Mouse (Mus musculus) megakaryocyte progenitor cell, adult 5-6 weeks (primary cell): ENCODE data around the gene Slc24a3. TPM values are rescaled to one million over a fixed set of nuclear protein-coding genes. Genes with fewer than 3 reads are reported as not detected.

Experiments used
- ATAC-seq: replicated peaks from 2 replicates; pipeline ENCODE4 v1.8.0; 2016; ENCODE audit warnings: mild to moderate bottlenecking, moderate TSS enrichment, inconsistent platforms; ENCODE audit not compliant: poor library complexity
- total RNA-seq, 2 experiments: library from RNA; stranded (forward) in 1 of 2; stranded (reverse) in 1 of 2; fragments of 157-497, 149-512 nt in 1 of 2; fragments of 200-1000 nt in 1 of 2; gene quantifications; 2 replicates each; pipeline versions ENCODE4 v1.2.3 to v1.2.4; 2015 to 2017

Slc24a3 gene
- total RNA-seq, 2 experiments from 2014 or later, result 1.4 to 2.1 TPM

DNA sequence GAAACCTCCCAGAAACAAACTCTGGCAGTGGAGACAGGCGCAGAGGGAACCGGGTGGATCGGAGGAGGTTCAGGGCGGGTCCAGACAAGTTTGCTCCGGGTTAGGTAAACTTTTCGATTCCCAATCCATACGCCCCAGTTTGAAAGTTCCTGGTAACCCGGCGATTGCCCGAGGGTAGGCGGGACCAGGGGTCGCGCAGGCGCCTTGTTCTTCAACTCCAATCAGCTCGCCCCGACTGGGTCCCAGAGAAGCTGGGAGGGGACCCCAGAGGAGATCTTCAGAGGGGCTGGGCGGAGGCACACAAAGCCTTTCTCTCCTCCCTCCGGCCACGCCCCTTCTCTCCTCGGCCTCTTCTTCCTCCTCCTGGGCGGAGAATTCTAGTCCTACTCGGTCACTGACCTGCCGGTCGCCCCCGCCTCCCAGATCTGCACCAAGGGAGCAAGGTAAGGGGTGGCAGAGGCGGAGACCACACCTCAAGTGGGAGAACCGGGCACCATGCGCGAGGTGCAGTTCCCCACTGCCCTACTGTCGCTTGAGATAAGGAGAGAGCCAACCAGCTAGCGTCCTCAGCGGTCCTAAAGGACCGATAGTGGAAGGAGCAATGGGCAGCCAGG is 507.7 kb downstream of the Slc24a3 start, which contains the start of gene Rin2:
Gene Rin2, plus strand, starts transcription at position 74 of the 614 bp plus-strand sequence.
- ATAC-seq, result peak; percentile 68

- peak; percentile 5 for ATAC-seq
These were observed 508.4 kb downstream of the Slc24a3 start for GRCm38 (mm10) chr2:145675756-145676543.

GRCm38 (mm10) chr2:145676544-145676925 is 509.0 kb downstream of the Slc24a3 start:
- ATAC-seq, result no peak

DNA sequence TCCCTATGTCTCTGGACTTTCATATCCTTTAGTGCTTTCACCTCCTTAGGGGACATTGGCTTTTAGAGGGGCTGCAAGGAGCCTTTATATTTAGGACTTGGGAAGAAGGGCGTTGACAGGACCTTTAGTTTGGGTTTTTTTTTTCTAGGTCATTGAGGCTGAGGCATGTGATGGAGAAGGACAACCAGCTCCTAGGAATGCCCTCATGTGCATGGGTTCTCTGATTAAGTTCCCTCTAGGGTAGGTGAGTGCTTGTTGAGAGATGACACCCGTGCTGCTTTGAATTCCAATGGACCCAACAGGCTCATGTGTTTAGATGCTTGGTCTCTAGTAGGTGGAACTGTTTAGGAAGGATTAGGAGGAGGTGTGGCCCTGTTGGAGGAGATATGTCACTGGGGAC is 509.4 kb downstream of the Slc24a3 start:
- no peak for ATAC-seq

- ATAC-seq, result no peak
These were observed 512.6 kb downstream of the Slc24a3 start for GRCm38 (mm10) chr2:145680141-145680540.

DNA sequence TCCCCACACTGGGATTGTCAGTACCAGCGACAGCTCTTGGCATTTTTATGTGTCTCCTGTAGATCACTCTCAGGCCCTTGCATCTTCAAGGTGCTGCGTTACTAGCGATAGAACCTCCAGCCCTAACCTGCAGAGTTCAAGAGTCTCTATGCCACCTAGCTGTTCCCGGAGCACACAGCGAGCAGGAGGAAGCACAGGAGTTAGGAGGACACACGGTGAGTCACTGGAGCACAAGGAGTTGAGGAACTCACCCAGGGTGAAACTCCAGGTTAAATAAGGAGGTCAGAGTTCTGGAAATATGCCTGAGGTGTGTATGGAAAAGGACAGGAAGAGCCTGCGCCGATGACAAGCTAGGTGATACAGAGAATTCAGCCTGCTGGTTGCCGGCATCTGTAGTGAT is 513.2 kb downstream of the Slc24a3 start:
- ATAC-seq, result no peak

DNA sequence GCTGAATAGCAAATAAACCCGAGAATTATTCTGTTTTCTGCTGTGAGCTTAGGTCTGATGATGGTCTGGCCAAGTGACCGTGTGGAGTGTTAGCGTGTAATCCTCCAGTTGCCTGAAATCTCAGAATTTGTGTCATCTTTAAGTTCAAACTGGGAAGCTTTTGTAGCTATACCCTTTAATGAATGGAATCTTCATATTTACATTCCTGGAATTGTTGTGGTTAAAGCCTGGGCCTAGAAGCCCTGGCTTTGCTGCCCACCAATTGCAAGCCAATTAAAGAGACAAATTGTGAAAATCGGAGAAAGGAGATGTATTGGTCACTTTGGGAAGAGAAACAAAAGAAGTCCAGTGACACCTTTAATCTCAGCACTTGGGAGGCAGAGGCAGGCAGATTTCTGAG is 514.1 kb downstream of the Slc24a3 start:
- no peak for ATAC-seq

DNA sequence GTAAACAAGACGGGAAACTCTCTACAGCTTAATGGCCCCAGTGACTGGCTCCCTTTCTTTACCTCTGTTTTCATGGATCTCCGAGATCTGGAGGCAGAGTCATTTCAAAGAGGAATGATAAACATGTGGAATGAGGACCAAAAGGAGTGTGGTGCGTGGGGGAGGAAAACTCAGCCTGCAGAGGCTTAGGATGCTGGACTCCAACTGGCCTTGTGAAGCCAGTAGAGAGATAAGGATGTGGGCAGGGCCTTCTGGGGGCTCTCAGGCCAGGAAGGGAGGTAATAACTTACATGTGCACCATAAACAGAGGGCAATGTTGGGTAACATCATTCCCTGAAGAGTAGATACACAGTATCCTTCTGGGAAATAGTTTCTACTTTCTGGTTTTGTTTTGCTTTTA is 515.4 kb downstream of the Slc24a3 start:
- no peak for ATAC-seq

DNA sequence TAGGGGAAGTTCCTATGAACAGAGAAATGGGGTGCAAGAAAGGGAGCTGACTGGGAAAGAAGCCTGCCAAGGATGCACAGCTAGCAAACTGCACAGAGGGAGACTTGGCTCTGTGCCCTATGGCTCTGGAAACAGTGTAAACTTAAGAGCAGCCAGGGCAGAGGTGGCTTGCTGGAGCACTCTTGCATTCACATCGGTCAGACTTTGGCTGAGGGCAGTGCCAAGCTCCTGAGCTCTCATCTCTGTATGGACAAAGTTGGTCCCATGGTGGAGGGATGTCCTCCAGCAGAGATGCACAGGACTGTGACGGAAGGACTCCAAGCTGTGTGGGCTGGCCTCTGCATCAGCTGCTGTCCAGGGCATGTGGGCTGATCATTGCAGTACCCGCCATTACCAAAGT is 516.0 kb downstream of the Slc24a3 start:
- no peak for ATAC-seq

- no peak for ATAC-seq
These were observed 516.6 kb downstream of the Slc24a3 start for GRCm38 (mm10) chr2:145684151-145684550.

DNA sequence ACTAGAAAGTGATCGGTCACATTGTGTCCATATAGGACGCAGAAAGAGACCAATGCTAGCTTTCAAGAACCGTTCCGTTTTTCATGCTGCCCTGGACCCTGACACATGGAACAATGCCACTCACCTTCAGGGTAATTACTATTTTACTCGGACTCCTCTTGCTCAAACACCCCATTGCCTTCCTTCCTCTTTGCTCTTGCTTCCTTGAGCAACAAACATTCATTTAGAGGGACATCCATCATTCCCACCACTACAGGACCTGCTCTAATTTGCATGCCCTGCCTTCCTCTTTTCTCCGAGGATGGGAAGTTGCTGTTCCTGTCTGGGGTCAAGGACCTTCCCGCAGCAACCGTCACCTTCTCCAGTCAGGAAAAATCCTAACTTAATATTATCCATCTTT is 517.3 kb downstream of the Slc24a3 start:
- peak; percentile 91 for ATAC-seq

DNA sequence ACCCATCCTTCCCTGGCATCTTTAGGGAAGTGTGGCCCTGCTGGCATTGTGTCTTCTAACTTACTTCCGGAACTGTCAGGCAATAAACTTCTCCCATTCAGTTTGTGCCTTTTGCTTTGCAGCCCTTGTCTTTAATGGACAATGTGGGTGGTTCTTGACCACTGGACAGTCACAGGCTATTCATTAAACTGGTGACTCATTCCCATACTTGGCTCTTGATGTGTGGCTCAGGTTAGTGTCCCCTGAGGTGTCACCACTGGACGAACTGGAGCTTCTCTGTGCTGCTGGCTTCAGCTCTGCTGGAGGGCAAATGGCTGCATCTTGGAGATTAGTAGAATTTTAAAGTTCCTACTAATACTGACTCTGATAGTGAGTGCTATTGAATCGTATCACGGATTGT is 518.5 kb downstream of the Slc24a3 start:
- ATAC-seq, result no peak

DNA sequence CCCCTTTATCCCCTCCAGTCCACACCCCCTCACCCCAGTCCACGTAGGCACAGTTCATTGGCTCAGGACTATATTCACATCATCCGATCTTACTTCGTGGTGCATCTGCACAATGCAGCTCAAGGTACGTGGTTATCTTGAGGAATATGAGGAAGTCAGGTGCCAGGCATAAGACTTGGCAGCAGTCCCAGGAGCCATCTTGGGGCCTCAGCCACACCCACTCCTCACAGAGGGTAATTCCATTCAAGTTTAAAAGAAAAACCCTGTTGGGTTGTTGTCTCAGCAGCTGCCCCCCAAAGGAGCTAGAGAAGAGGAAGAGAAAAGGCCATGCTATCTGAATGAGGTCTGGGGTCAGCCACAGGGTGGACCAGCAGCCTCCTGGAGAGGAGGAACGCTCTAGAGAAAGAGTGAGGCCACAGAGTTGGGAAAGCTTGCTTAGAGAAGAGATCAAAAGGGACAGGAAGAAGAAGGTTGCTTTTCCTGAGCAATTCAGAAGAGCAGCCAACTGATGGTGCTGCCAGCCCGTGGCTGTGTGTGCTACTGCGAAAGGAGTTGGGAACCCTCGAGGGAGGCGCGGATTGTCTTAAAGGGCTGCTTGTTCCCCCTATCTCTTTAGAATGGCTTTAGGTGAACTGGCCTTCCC is 523.9 kb downstream of the Slc24a3 start:
- peak; percentile 42; the same call in 1 of the 2 replicates for ATAC-seq
